In genomic region chr3:75835286-75835967, GRCm38 (mm10) we compare ENCODE assay signal across 8 mouse cellular contexts.
A peak's percentile ranks its signal among the peaks of the same experiment; 100 is the strongest.
DNase-seq lines count a peak whose midpoint lies in the region; TF ChIP-seq lines count a peak whose summit lies in the region.
"Had no signal": no experiment of that assay in that cellular context is flagged by ENCODE, and none has a peak within 500 bp of the region (broad histone marks: within the 10 kb centered on the region; RNA-seq: fewer than 3 reads in every experiment).

No protein-coding gene starts in this region.

- TF ChIP-seq CTCF in bone marrow macrophage, adult 2 months (IDR thresholded peaks at IDR 0.05; ENCODE audit: low read depth, low read length) = no peak

- peak overlapping the region; percentile 44 for H3K27ac ChIP-seq in bone marrow macrophage, adult 2 months (ENCODE audit: insufficient read depth, low read depth, low read length)

- DNase-seq in left cerebral cortex, postnatal 10 days (ENCODE audit: extremely low spot score in 1 of 2, low spot score in 2 of 2) = peak; percentile 3 to 38
- DNase-seq in left cerebral cortex, adult 18-20 months (ENCODE audit: low spot score in 2 of 2) = no peak
- peak; percentile 20 for DNase-seq in gastrocnemius, postnatal 14 days
- peak; percentile 5 for DNase-seq in lung, postnatal 25 days (ENCODE audit: low spot score)
- DNase-seq in layer of hippocampus, adult 18-20 months (ENCODE audit: low spot score in 2 of 2) = no peak
- DNase-seq in left cerebral cortex, adult 11 months (ENCODE audit: low spot score) = no peak
- DNase-seq: thymus, adult 2 months had no signal

- intact Hi-C loops in left cerebral cortex, postnatal 10 days (cut with DNase I) = no loop called here
- intact Hi-C loops in gastrocnemius, postnatal 14 days (cut with DNase I; ENCODE audit: low total_unique reads) = no loop called here

- H3K4me3 ChIP-seq in bone marrow macrophage, adult 2 months (ENCODE audit: insufficient read depth, low read length) = peak overlapping the region; percentile 14

- peaks cover 11% of the 10 kb centered on the region for H3K4me1 ChIP-seq in bone marrow macrophage, adult 2 months (ENCODE audit: control insufficient read depth, insufficient read depth, low read length)

- no peak for TF ChIP-seq POLR2A in bone marrow macrophage, adult 2 months (IDR thresholded peaks at IDR 0.05; ENCODE audit: borderline replicate concordance, low read depth, low read length)

Comparison
In these comparisons a context has a peak if more than half of its experiments do, and no peak if none do; other contexts are left out.
1. DNase-seq: peak in left cerebral cortex, postnatal 10 days (2 of 2), gastrocnemius, postnatal 14 days (single experiment) and lung, postnatal 25 days (single experiment); none in left cerebral cortex, adult 18-20 months (0 of 2), layer of hippocampus, adult 18-20 months (0 of 2) and left cerebral cortex, adult 11 months (single experiment).